Mouse (Mus musculus) forebrain, embryonic 14.5 days (tissue): ENCODE measurements around the gene Gm10320. TPM values are rescaled to one million over a fixed set of nuclear protein-coding genes. Genes with fewer than 3 reads are reported as not detected.

Experiments
- ATAC-seq: fragments of 200-750 bp; cut with Nextera tagmentation; 2 replicates; pipeline ENCODE4 v1.8.0; 2017; ENCODE audit warnings: mild to moderate bottlenecking, moderate library complexity
- DNase-seq: peaks from one replicate; pipeline ENCODE4 v3.0.0-alpha.2; 2015; ENCODE audit warnings: low spot score
- H3K27ac ChIP-seq: fragments of 300-500 bp; sonication (generic); 2 replicates; pipeline ENCODE4 v1.5.1; 2014; ENCODE audit warnings: low read depth, mild to moderate bottlenecking, control low read depth, low read length, moderate library complexity
- H3K27me3 ChIP-seq: fragments of 300-500 bp; sonication (generic); replicated peaks from 2 replicates; pipeline ENCODE4 v1.6.1; 2014; ENCODE audit warnings: low read length, control low read depth, mixed read lengths; ENCODE audit not compliant: control insufficient read depth, insufficient read depth
- H3K36me3 ChIP-seq: fragments of 300-500 bp; sonication (generic); 2 replicates; pipeline ENCODE4 v1.6.1; 2014; ENCODE audit warnings: low read length, control low read depth; ENCODE audit not compliant: control insufficient read depth, insufficient read depth
- H3K4me1 ChIP-seq: fragments of 300-500 bp; sonication (generic); 2 replicates; pipeline ENCODE4 v1.6.1; 2014; ENCODE audit warnings: antibody characterized with exemption, low read length, control low read depth; ENCODE audit not compliant: control insufficient read depth, insufficient read depth
- H3K4me2 ChIP-seq: fragments of 300-500 bp; sonication (generic); 2 replicates; pipeline ENCODE4 v1.6.1; 2014; ENCODE audit warnings: mild to moderate bottlenecking, control low read depth, low read length
- H3K4me3 ChIP-seq: fragments of 300-500 bp; sonication (generic); 2 replicates; pipeline ENCODE4 v1.5.1; 2014; ENCODE audit warnings: low read depth, low read length, control low read depth
- H3K9ac ChIP-seq: fragments of 300-500 bp; sonication (generic); 2 replicates; pipeline ENCODE4 v1.6.1; 2014; ENCODE audit warnings: mild to moderate bottlenecking, low read length, control low read depth, moderate library complexity
- H3K9me3 ChIP-seq: fragments of 300-500 bp; sonication (generic); replicated peaks from 2 replicates; pipeline ENCODE4 v1.6.1; 2016; ENCODE audit warnings: low read length, control low read depth, mixed read lengths; ENCODE audit not compliant: control insufficient read depth
- WGBS: fragments of 180-500 bp; shearing (Covaris S2); extraction: QIAGEN DNeasy Blood & Tissue Kit; methylation state at CpG from one replicate; pipeline ENCODE4 v1.1.7; 2014; 5-methylcytosine and 5-hydroxymethylcytosine counted together
- polyA plus RNA-seq: library from polyadenylated mRNA; unstranded; fragments of >200 nt; fragmentation: Nextera tagmentation; extraction: Ambion mirVana; gene quantifications from 2 replicates; pipeline ENCODE4 v1.2.1, GENCODE M21; 2014

Gene Gm10320
- polyA plus RNA-seq, 1 experiment from 2014 or later: 0.85 TPM

GRCm38 (mm10) chr13:98500471-98501125, 8.8 kb upstream of the Gm10320 start:
- Histone ChIP-seq H3K27me3 (peaks cover 60% of the 10 kb centered on the region), H3K9me3 (no peaks in the 10 kb centered on the region), H3K4me2 (no peak overlapping the region), H3K36me3 (no peaks in the 10 kb centered on the region), H3K9ac (no peak overlapping the region), H3K27ac (no peak overlapping the region), H3K4me1 (peaks cover 9% of the 10 kb centered on the region), H3K4me3 (no peak overlapping the region)
- DNase-seq (no peak), ATAC-seq (no peak)
- WGBS: 19% methylated on average over 13 of the region's 13 CpGs

GRCm38 (mm10) chr13:98498561-98498960, 6.8 kb upstream of the Gm10320 start:
- WGBS: 58% methylated on average over 5 of the region's 5 CpGs
- Histone ChIP-seq H3K27ac (no peak overlapping the region), H3K27me3 (peaks cover 51% of the 10 kb centered on the region), H3K4me2 (no peak overlapping the region), H3K9me3 (no peaks in the 10 kb centered on the region), H3K4me1 (peaks cover 9% of the 10 kb centered on the region), H3K9ac (no peak overlapping the region), H3K4me3 (no peak overlapping the region), H3K36me3 (no peaks in the 10 kb centered on the region)
- ATAC-seq: no peak
- DNase-seq: no peak

GRCm38 (mm10) chr13:98498080-98498479, 6.3 kb upstream of the Gm10320 start:
- Histone ChIP-seq H3K27ac (no peak overlapping the region), H3K4me3 (no peak overlapping the region), H3K9ac (no peak overlapping the region), H3K9me3 (no peaks in the 10 kb centered on the region), H3K4me1 (peaks cover 9% of the 10 kb centered on the region), H3K36me3 (no peaks in the 10 kb centered on the region), H3K27me3 (peaks cover 50% of the 10 kb centered on the region), H3K4me2 (no peak overlapping the region)
- ATAC-seq (no peak), DNase-seq (no peak)
- WGBS: 69% methylated on average over 11 of the region's 11 CpGs

GRCm38 (mm10) chr13:98496917-98497870, 5.4 kb upstream of the Gm10320 start:
- Histone ChIP-seq H3K4me2 (no peak overlapping the region), H3K36me3 (no peaks in the 10 kb centered on the region), H3K4me1 (peaks cover 9% of the 10 kb centered on the region), H3K27me3 (peaks cover 49% of the 10 kb centered on the region), H3K9ac (no peak overlapping the region), H3K27ac (no peak overlapping the region), H3K9me3 (no peaks in the 10 kb centered on the region), H3K4me3 (no peak overlapping the region)
- peak; percentile 87 for ATAC-seq
- 11% methylated on average over 16 of the region's 16 CpGs for WGBS
- peak; percentile 78 for DNase-seq

GRCm38 (mm10) chr13:98494492-98495064, 2.8 kb upstream of the Gm10320 start:
- ATAC-seq: no peak
- Histone ChIP-seq H3K27me3 (peaks cover 23% of the 10 kb centered on the region), H3K4me2 (no peak overlapping the region), H3K4me3 (no peak overlapping the region), H3K9me3 (no peaks in the 10 kb centered on the region), H3K36me3 (no peaks in the 10 kb centered on the region), H3K9ac (no peak overlapping the region), H3K4me1 (peaks cover 9% of the 10 kb centered on the region), H3K27ac (no peak overlapping the region)
- no peak for DNase-seq
- 65% methylated on average over 7 of the region's 8 CpGs for WGBS

- no peak overlapping the region for H3K4me3 ChIP-seq
- no peak overlapping the region for H3K27ac ChIP-seq
- H3K36me3 ChIP-seq: no peaks in the 10 kb centered on the region
- no peaks in the 10 kb centered on the region for H3K9me3 ChIP-seq
- no peak overlapping the region for H3K9ac ChIP-seq
- no peak overlapping the region for H3K4me2 ChIP-seq
- DNase-seq (no peak), ATAC-seq (no peak)
- WGBS: 62% methylated on average over 9 of the region's 9 CpGs
- H3K4me1 ChIP-seq: peaks cover 9% of the 10 kb centered on the region
- peaks cover 5% of the 10 kb centered on the region; the same call in 1 of the 2 replicates for H3K27me3 ChIP-seq
These were observed 911 bp upstream of the Gm10320 start for GRCm38 (mm10) chr13:98492569-98493255.

- WGBS: 87% methylated on average over 6 of the region's 6 CpGs
- no peaks in the 10 kb centered on the region for H3K27me3 ChIP-seq
- no peak overlapping the region for H3K4me3 ChIP-seq
- ATAC-seq (no peak), DNase-seq (no peak)
- no peaks in the 10 kb centered on the region for H3K36me3 ChIP-seq
- H3K27ac ChIP-seq: no peak overlapping the region
- no peak overlapping the region for H3K9ac ChIP-seq
- H3K9me3 ChIP-seq: no peaks in the 10 kb centered on the region
- H3K4me1 ChIP-seq: no peaks in the 10 kb centered on the region
- H3K4me2 ChIP-seq: no peak overlapping the region
These were observed 5.1 kb downstream of the Gm10320 start for GRCm38 (mm10) chr13:98486726-98487125.

- Histone ChIP-seq H3K4me1 (no peaks in the 10 kb centered on the region), H3K36me3 (no peaks in the 10 kb centered on the region), H3K4me3 (no peak overlapping the region), H3K9me3 (no peaks in the 10 kb centered on the region), H3K9ac (no peak overlapping the region), H3K4me2 (no peak overlapping the region), H3K27me3 (no peaks in the 10 kb centered on the region), H3K27ac (no peak overlapping the region)
- WGBS: 81% methylated on average over 3 of the region's 3 CpGs
- no peak for DNase-seq
- no peak for ATAC-seq
These were observed 5.6 kb downstream of the Gm10320 start for GRCm38 (mm10) chr13:98486161-98486560.
